Mouse (Mus musculus): ENCODE measurements at regions not wholly inside any gene's neighbourhood (a gene's known extent, or its start where the extent isn't known, plus 50 kb on each side); places are given as distances from the start of the nearest gene placed in this dataset.
A peak's percentile ranks its signal among the peaks of the same experiment; 100 is the strongest.

DNA sequence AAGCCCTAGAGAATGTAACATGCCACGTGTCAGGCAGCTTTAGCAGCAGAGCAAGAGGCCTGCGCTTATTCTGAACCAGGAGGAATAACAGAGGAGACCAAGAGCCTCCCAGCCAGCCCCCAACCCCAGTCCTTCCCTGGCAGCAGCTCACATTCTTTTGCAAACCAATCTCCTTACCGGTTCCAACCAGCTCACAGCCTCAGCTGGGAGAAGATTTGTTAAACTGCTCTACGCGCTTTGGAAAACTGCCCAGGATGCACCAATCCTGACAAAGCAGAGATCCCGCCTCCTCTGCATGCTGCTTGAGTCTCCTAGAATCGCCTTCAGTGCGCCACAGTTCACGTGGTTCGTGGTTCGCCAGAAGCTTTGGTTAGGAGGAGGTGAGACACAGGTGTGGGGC is 51.8 kb downstream of the Gm9376 start:
- H3K9me3 ChIP-seq (replicated peaks), result no peaks in the 10 kb centered on the region
- H3K27ac ChIP-seq, result no peak overlapping the region
- H3K36me3 ChIP-seq, result no peaks in the 10 kb centered on the region
- peaks cover 6% of the 10 kb centered on the region; the same call in 1 of the 2 replicates for H3K4me1 ChIP-seq
- no peak overlapping the region for H3K4me3 ChIP-seq
- 51% methylated on average over 11 of the region's 11 CpGs for WGBS
- peaks cover 60% of the 10 kb centered on the region for H3K27me3 ChIP-seq (ENCODE audit: low read depth, poor library complexity, severe bottlenecking)
- DNase-seq (ENCODE audit: low spot score), result no peak

DNA sequence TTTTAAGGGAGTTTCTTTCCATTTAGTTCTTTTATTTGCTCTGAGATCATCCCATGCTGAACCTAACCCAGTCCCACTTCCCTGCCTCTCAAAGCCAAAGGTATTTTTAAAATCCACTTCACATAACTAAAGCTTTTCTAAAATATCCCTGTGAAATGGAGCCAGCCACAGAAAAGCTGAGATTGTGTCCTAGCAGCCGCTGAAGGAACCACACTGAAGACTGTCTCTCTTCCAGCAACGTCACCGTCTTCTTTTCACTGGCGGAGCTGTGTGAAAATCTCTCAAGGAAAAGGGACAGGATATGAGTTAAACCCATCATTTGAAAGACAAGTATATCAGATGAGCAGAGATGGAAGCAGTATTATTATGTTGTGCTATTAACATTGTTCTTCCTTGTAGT is 53.3 kb downstream of the Gm9376 start:
- Histone ChIP-seq H3K4me1 (peaks cover 6% of the 10 kb centered on the region; the same call in 1 of the 2 replicates), H3K9me3 (replicated peaks) (no peaks in the 10 kb centered on the region), H3K27me3 (ENCODE audit: low read depth, poor library complexity, severe bottlenecking) (peaks cover 76% of the 10 kb centered on the region), H3K27ac (no peak overlapping the region), H3K36me3 (no peaks in the 10 kb centered on the region), H3K4me3 (no peak overlapping the region)
- DNase-seq (ENCODE audit: low spot score), result no peak
- WGBS, result 93% methylated on average over 4 of the region's 4 CpGs

DNA sequence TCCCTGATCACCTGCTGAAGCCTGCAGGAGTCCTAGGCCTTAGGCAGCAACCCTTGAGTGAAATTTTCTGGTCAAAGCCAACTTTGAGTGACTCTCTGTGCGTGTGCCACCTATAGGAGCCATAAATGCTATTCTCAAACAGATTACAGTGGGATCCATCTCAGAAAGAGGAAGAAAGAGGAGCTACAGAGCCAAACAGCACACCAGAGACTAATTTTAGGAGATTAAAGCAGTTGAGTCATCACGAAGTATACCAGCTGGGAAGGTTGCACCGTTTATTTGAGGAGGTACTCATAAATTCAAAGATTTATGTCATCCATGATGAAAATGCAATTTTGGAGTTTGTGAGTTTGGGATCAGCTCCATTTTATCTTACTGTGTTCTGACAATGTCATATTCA is 54.3 kb downstream of the Gm9376 start:
- Histone ChIP-seq H3K27ac (no peak overlapping the region), H3K27me3 (ENCODE audit: low read depth, poor library complexity, severe bottlenecking) (peaks cover 80% of the 10 kb centered on the region), H3K4me3 (no peak overlapping the region), H3K4me1 (peaks cover 6% of the 10 kb centered on the region; the same call in 1 of the 2 replicates), H3K36me3 (no peaks in the 10 kb centered on the region), H3K9me3 (replicated peaks) (no peaks in the 10 kb centered on the region)
- WGBS, result 86% methylated on average over 3 of the region's 3 CpGs
- no peak for DNase-seq (ENCODE audit: low spot score)

DNA sequence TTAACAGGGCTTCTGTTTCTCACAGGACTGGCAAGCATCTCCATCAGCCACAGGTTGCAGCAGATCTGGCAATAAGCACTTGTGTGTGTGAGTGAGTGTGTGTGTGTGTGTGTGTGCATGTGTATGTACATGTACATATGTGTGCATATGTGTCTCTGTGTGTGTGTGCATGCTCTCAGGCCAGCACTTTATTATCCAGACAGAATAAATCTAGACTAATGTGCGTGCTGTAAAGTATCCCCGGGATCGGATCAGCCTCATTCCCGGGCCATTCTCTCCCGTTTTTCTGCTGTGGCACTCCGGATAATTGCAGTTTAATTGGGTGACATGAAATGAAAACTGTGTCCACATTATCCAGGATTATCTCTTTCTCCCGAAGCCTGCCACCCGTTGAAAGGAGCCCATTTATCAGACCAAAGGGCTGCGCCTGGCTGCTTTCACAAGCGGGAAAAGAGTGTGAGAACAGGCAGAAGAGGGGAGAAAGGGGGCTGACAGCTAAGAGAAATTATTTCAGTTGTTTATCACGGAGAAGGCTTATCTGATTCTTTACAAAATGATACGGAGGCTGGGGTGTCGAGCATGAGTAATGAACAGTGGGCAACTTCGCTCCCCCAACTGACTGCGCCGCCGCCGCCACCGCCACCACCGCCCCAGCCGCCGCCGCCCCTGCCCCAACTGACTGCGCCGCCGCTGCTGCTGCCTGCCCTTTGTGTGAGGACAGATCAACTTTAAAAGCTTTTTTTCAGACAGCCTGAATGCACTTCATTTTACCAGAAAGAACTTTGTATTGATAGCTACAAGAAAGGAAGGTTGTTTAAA is 55.5 kb downstream of the Gm9376 start:
- H3K4me1 ChIP-seq, result peaks cover 6% of the 10 kb centered on the region; the same call in 1 of the 2 replicates
- 12% methylated on average over 26 of the region's 26 CpGs for WGBS
- H3K9me3 ChIP-seq (replicated peaks), result no peaks in the 10 kb centered on the region
- no peak overlapping the region for H3K27ac ChIP-seq
- no peaks in the 10 kb centered on the region for H3K36me3 ChIP-seq
- DNase-seq (ENCODE audit: low spot score), result peak; percentile 45
- H3K4me3 ChIP-seq, result peak overlapping the region; percentile 35
- H3K27me3 ChIP-seq (ENCODE audit: low read depth, poor library complexity, severe bottlenecking), result peaks cover 83% of the 10 kb centered on the region

DNA sequence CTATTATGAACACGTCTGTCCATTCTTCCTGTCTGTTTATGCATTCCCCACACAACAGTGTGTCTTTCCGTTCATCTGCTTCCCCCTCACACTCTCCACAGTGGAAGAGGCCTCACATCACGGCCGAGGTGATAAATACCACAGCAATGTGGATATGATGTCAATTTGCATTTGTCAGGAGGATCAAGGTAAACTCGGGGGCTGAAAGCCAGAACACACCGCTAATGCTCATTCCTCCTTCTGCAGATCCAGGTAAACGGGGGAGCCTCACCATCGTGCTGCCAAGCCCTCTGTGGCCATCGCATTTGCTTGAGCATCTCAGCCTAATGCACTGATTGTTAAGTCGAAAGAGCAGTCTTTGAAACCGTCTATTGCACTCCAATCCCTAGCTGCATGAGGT is 56.1 kb downstream of the Gm9376 start:
- peak overlapping the region; percentile 35 for H3K4me3 ChIP-seq
- H3K36me3 ChIP-seq, result no peaks in the 10 kb centered on the region
- WGBS, result 13% methylated on average over 11 of the region's 11 CpGs
- peaks cover 78% of the 10 kb centered on the region for H3K27me3 ChIP-seq (ENCODE audit: low read depth, poor library complexity, severe bottlenecking)
- H3K27ac ChIP-seq, result no peak overlapping the region
- no peaks in the 10 kb centered on the region for H3K9me3 ChIP-seq (replicated peaks)
- peak; percentile 35 for DNase-seq (ENCODE audit: low spot score)
- peaks cover 6% of the 10 kb centered on the region; the same call in 1 of the 2 replicates for H3K4me1 ChIP-seq

DNA sequence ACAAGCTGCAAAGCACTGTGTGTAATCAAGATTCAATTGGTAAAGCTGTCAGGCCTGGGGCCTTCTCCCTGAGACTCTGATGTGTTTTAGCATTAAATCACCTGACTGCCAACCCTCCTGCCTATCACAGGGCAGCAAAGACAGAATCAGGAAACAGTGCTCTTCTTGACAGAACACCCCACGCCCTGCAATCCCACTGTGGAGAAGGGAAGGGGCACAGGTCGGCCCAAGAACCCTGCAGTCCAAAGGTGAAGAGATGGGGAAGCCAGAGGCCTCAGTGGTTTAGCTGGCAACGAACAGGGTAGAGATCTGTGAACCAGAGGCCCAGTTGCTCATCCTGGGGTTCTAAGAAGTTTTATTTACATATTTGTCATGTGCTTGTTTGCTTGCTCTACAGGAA is 71.3 kb downstream of the Gm9376 start:
- H3K27me3 ChIP-seq (ENCODE audit: low read depth, poor library complexity, severe bottlenecking), result no peaks in the 10 kb centered on the region
- H3K9me3 ChIP-seq (replicated peaks), result no peaks in the 10 kb centered on the region
- WGBS, result 85% methylated on average over 3 of the region's 3 CpGs
- H3K4me1 ChIP-seq, result no peaks in the 10 kb centered on the region
- peak; percentile 21 for DNase-seq (ENCODE audit: low spot score)
- H3K27ac ChIP-seq, result no peak overlapping the region
- H3K4me3 ChIP-seq, result no peak overlapping the region
- no peaks in the 10 kb centered on the region for H3K36me3 ChIP-seq

DNA sequence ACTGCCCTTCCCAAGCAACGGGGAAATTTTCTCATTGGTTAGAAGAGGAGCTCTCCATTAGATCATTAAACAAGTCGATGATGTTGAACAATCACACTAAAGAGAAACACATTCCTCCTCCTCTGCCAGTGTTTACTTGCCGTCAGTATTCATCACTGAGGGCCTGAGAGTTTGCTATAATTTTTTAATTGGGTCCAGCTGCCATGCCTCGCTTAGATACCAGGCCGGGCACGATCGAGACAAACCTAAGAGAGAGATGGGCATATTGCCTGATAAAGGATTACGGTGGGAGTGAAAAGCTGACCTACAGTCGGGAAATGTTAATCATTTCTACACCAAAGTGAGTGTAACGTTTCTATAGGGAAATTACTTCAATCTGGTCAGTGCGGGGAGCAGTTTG is 96.2 kb downstream of the Gm9376 start:
- H3K4me1 ChIP-seq, result peaks cover 28% of the 10 kb centered on the region
- WGBS, result 22% methylated on average over 11 of the region's 11 CpGs
- H3K36me3 ChIP-seq, result no peaks in the 10 kb centered on the region
- peak overlapping the region; percentile 37 for H3K4me3 ChIP-seq
- peaks cover 70% of the 10 kb centered on the region for H3K27me3 ChIP-seq (ENCODE audit: low read depth, poor library complexity, severe bottlenecking)
- H3K27ac ChIP-seq, result no peak overlapping the region
- H3K9me3 ChIP-seq (replicated peaks), result no peaks in the 10 kb centered on the region
- peak; percentile 49 for DNase-seq (ENCODE audit: low spot score)

DNA sequence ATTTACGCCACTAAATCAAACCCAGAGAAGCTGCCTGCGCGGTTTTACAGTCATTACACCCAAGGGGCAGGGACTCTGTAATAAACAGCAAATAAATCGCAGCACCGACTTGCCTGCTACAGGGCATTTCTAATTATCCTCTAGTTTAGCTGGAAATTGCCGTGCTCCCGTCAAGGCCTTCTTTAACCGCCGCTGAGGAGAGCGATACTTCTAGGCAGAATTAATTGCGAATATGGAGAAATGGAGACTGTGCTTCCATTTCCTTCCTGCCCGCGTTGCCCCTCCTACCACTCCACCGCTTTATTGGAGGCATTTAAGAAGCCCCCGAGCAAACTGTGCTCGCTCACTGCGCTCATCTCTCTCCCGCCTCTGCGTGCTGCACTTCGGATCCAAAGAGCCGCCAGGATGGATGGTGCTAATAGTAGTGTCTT is 96.6 kb downstream of the Gm9376 start:
- Histone ChIP-seq H3K4me3 (peak overlapping the region; percentile 37), H3K27me3 (ENCODE audit: low read depth, poor library complexity, severe bottlenecking) (peaks cover 70% of the 10 kb centered on the region), H3K27ac (0 out of 2 replicates have a peak overlapping the region, but pooled peaks have one; percentile 46), H3K4me1 (peaks cover 29% of the 10 kb centered on the region), H3K36me3 (no peaks in the 10 kb centered on the region), H3K9me3 (replicated peaks) (no peaks in the 10 kb centered on the region)
- peak; percentile 57 for DNase-seq (ENCODE audit: low spot score)
- WGBS, result 27% methylated on average over 21 of the region's 21 CpGs

DNA sequence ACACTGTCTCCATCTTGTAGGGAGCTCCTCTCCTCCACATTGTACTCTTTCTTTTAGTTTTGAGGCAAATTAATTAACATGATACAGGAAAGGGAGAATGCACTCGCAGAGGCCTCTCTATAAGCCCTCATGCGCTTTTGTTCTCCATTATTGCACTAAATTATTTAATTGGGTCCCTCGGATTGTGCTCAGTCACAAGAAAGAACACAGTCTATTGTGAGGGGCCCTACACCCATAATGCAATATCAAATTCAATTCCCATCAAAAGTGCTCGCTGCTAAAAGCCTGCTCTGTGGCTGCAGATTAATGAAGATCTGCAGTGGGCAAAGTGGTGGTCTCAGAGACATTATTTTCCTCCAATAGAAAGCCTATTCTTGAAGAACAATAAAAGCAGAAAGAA is 99.8 kb downstream of the Gm9376 start:
- Histone ChIP-seq H3K36me3 (no peaks in the 10 kb centered on the region), H3K9me3 (replicated peaks) (no peaks in the 10 kb centered on the region), H3K27me3 (ENCODE audit: low read depth, poor library complexity, severe bottlenecking) (peaks cover 85% of the 10 kb centered on the region), H3K4me3 (no peak overlapping the region), H3K27ac (no peak overlapping the region), H3K4me1 (peaks cover 37% of the 10 kb centered on the region)
- no peak for DNase-seq (ENCODE audit: low spot score)
- 90% methylated on average over 4 of the region's 4 CpGs for WGBS

DNA sequence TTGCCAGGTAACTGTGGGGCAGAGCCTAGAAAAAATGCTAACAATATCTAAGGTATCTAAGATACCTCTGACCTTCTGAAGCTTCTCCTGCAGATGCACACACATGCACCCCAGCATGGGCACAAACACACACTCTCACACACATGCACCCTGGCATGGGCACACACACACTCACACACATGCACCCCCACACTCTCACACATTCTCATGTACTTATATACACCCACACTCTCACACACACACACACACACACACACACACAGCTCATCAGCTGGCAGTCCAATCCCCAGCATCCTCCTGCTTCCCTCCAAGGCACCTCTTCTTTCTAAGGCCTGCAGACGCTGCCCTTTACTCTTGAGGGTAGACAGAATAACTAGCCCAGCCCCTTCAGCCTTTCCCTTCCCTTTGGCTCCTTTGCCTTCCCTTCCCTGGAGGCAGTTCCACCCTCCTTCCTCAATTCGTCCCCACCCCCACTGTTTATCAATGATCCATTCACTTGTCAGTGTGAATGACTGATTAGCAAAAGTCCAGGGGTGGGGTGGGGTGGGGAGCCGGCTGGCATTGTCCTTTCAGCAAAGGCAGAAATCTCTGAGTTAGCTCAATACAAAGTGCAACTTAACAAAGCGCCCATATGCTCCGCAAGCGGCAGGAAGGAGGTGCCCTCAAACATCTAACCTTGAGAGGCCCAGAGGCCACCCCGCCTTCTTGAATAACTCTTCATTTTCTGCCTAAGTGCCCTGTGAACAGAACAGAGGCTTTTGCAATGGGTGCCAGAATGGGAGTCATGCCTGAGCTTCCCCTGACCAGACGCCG is 102.1 kb downstream of the Gm9376 start:
- Histone ChIP-seq H3K4me1 (peaks cover 18% of the 10 kb centered on the region), H3K27ac (no peak overlapping the region), H3K4me3 (no peak overlapping the region), H3K9me3 (replicated peaks) (no peaks in the 10 kb centered on the region), H3K27me3 (ENCODE audit: low read depth, poor library complexity, severe bottlenecking) (peaks cover 77% of the 10 kb centered on the region), H3K36me3 (no peaks in the 10 kb centered on the region)
- no peak for DNase-seq (ENCODE audit: low spot score)
- WGBS, result 11% methylated on average over 9 of the region's 9 CpGs

DNA sequence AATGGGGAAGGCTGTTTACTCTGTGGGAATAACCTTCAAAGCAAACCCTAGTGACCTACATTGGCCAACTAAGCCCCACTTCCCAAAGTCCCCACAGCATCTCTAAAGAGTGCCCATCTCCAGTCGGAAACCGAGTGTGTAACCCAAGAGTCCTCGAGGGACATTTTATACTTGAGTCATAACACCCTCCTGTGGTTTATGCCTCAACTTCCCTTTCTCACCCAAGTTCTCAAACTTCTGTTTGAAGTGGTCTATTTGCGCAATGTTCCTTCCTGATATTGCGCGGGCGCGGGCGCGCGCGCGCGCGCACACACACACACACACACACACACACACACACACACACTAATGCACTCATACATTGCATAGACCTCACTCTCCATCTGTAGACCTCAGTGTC is 104.6 kb downstream of the Gm9376 start:
- peaks cover 11% of the 10 kb centered on the region for H3K4me1 ChIP-seq
- no peaks in the 10 kb centered on the region for H3K9me3 ChIP-seq (replicated peaks)
- no peak for DNase-seq (ENCODE audit: low spot score)
- H3K27ac ChIP-seq, result no peak overlapping the region
- no peaks in the 10 kb centered on the region for H3K36me3 ChIP-seq
- WGBS, result 96% methylated on average over 15 of the region's 15 CpGs
- no peak overlapping the region for H3K4me3 ChIP-seq
- H3K27me3 ChIP-seq (ENCODE audit: low read depth, poor library complexity, severe bottlenecking), result peaks cover 52% of the 10 kb centered on the region

DNA sequence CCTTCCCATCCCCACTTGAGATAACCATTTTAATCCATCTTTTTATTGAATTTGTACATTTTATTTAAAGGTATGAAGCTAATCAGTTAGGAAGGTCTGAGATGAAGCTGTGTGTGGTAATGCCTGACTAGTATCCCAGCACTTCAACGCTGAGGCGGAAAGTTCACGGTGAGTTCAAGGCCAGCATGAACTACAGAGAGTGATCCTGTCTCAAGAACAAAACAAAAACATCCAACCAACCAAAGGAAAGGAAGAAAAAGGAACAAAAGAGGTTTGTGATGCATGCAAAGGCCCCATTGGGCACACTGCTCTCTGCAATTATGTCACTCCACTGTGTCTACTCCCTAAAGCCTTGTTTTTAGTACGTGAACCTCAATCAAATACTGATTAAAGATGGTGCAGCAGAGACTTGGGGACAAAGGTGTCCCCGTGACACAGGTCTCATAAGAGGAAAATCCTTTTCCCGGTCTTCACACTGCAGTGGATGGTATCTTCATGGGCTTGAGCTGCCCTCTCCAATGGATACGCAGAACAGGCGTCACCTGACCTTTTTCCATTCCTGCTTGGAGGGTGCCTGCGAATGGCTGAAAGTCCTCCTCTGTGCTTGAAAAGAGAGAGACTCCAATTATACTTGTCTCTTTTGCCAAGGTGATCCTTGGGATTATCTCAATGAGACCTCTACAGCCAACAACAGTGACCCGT is 108.2 kb downstream of the Gm9376 start:
- Histone ChIP-seq H3K9me3 (replicated peaks) (no peaks in the 10 kb centered on the region), H3K27me3 (ENCODE audit: low read depth, poor library complexity, severe bottlenecking) (peaks cover 17% of the 10 kb centered on the region), H3K36me3 (no peaks in the 10 kb centered on the region), H3K4me3 (no peak overlapping the region), H3K4me1 (no peaks in the 10 kb centered on the region), H3K27ac (no peak overlapping the region)
- DNase-seq (ENCODE audit: low spot score), result no peak
- WGBS, result 94% methylated on average over 10 of the region's 10 CpGs

Measured in limb, embryonic 10.5 days (tissue).